Mouse (Mus musculus): ENCODE results near the gene Lmo4. TPM values are rescaled to one million over a fixed set of nuclear protein-coding genes. Genes with fewer than 3 reads are reported as not detected.
A peak's percentile ranks its signal among the peaks of the same experiment; 100 is the strongest.

The Lmo4 gene
- polyA plus RNA-seq, 1 experiment, result 179 TPM

GRCm38 (mm10) chr3:144203259-144203987, 1.6 kb downstream of the Lmo4 start:
- no peak for DNase-seq (ENCODE audit: low spot score)

GRCm38 (mm10) chr3:144202574-144203258, 2.3 kb downstream of the Lmo4 start:
- no peak for DNase-seq (ENCODE audit: low spot score)

DNA sequence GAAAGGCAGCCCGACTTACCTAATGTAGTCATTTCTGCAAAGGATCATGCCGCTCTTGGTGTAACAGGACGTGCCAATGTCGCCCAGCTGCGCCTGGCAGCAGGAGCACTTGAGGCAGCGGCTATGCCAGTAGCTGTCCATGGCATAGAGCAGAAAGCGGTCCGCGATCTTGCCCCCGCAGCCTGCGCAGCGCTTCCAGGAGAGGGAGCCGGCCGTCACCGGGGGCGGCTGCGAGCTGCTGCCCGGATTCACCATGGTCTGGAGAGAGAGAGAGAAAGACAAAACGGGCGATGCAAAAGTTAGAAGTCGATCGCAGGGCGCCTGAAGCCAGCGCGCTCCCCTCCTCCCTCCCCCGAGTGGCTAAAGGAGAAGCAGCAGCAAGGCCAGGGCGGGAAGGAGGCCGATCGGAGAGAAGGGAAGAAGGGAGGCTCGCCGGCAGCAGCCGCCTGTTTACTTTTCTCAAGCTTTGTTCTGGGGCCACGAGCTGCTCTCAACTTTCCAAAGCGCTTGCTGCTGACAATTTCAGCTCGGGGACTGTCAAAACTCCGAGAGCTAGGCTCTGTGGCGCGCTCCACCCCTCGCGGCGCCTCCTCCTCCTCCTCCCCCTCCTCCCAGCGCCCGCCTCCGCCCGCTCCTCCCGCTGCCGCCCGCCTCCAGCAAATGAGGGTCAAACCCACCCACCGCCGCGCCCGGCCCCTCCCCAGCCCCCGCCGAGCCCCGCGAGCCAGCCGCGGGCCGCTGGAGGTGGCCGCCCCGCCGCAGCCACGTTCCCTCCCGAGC, 3.0 kb downstream of the Lmo4 start:
- DNase-seq (ENCODE audit: low spot score), result peak; percentile 82

- DNase-seq (ENCODE audit: low spot score), result no peak
Observed at GRCm38 (mm10) chr3:144185327-144186152, 19.5 kb downstream of the Lmo4 start.

- DNase-seq (ENCODE audit: low spot score), result no peak
Observed at GRCm38 (mm10) chr3:144184918-144185317, 20.1 kb downstream of the Lmo4 start.

GRCm38 (mm10) chr3:144182229-144182628, 22.8 kb downstream of the Lmo4 start:
- DNase-seq (ENCODE audit: low spot score), result no peak

- DNase-seq (ENCODE audit: low spot score), result no peak
Observed at GRCm38 (mm10) chr3:144178937-144179336, 26.1 kb downstream of the Lmo4 start.

DNA sequence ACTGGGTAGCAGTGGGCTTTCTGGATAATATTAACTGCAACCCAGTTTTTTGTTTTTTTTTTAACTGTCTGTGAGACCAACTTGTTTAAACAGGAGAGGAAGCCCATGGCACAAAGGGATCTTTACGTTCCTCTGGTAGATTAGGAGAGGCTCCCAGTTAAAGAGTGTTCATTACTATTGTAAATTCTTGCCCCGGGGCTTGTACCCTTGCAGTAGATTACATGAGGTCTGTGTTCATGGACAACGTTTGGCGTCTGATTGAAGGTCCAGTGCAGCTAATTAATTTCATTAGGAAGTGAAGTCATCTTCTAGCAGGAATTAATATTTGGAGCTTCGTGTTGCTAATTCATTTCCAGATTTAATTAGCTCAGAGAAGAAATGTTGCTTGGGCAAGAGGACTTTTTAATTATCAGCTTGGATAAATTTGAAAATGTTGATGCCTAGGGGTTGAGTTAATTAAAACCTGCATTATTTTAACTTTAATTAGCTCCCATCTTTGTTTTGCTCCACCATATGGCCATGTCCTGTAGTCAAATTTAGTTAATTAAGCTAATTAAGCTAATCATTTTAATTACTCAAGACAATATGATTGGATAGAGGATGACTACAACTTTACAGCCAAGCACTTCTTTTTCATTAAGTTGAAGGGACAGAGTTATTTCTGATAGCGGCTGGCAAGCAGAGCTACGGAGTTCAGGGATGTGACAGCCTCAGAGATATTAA, 31.0 kb downstream of the Lmo4 start:
- no peak for DNase-seq (ENCODE audit: low spot score)

DNA sequence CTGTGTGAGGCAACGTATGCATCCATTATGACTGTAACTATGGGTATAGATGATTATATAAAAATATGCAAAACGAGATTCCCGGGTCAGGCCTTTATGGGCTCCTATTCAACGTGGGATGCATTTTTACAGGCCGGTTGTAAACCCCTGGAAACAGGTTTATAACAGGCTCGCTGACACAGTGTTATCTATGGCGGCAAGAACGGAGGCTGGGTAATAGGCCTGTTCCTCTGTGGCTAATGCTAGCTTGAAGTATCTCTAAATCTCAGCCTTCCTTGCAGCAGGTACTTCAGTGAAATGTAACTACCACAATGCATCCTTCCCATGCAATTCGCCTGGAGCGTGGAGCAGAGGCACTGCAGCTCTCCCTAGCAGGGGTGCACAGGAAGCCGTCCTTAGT, 31.9 kb downstream of the Lmo4 start:
- no peak for DNase-seq (ENCODE audit: low spot score)

- no peak for DNase-seq (ENCODE audit: low spot score)
Observed at GRCm38 (mm10) chr3:144171749-144172148, 33.3 kb downstream of the Lmo4 start.

DNA sequence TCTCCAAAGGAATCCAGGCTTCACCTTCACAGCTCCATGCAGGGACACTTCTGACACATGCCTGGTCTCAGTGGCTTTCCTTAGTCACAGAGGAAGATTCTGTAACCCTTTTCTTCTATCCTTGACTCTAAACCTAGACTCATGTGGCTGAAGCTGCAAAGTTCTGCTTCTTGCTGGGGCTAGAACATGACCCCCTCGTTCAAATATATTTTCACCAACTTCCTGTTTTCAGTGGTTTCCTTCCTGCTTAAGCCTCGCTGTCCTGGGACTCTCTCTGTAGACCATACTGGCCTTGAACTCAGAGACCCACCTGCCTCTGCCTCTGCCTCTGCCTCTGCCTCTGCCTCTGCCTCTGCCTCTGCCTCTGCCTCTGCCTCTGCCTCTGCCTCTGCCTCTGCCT, 34.5 kb downstream of the Lmo4 start:
- DNase-seq (ENCODE audit: low spot score), result no peak

DNA sequence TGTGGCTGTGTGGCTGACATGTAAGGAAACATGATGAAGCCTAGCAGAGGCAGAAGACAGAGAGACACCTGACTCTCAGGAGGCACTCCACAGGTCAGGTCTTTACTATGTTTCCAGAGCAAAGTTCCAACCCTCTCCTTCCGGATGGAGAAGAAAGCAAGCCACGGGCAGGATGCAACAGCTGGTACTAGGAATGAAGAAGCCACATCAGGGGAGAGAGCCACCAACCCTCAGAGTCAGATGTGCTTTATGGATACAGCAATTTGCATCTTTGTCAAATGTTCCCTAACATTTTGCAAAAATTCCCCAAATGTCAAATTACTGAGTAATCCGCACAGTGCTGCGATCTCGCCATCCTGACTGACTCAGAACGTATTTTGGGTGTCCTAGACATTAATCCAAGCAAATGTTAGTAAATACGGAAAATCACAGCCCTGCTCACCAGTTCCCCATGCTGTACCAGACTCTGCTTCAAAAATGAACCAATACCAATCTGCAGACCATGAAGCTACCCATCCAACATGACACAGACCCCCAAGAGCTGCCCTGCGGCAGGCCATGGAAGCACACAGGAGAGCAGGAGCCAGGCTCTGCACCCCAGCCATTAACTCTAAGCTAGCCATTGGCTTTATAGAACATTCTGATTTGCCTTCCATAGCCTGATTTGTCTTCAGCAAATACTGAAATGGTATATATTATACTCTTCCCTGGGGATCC, 38.4 kb downstream of the Lmo4 start:
- no peak for DNase-seq (ENCODE audit: low spot score)

DNA sequence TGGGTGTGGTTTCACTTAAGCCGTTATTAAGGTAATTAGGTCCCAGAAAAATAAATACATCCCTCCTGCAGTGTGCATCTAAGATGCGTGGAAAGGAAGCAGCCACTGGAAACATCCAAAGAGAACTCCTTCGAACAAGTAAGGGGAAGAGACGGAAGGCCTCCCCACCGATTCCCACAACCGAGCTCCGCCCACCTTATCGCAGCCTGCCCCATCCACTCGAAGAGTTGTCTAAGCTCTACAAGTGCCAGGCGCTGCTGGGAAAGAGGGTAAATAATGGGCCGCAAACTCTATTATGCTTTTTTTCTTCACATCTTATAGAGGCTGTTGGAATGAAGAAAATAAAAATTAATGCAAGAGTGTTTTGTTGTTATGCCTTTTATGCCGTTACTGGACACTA, 39.6 kb downstream of the Lmo4 start:
- no peak for DNase-seq (ENCODE audit: low spot score)

- no peak for DNase-seq (ENCODE audit: low spot score)
Observed at GRCm38 (mm10) chr3:144164665-144165385, 40.2 kb downstream of the Lmo4 start.

DNA sequence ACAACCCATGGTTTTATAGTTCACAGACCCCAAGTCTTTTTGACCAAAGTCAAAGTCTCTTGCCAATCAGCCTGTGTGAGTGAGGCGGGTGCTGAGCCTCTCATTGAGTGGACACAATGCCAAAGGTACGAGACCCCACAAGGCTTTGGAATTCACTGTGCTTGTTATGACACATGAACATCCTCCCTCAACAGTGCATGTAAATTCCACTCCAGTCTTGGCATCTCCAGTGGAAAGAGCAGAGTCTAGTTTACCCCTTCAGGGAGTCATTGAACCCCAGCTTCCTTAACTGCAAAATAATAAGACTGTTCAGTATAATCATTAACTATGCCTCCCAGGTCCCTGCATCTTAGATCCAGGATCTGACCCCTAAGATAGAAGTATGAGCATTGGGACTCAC, 41.3 kb downstream of the Lmo4 start:
- DNase-seq (ENCODE audit: low spot score), result no peak

- no peak for DNase-seq (ENCODE audit: low spot score)
Observed at GRCm38 (mm10) chr3:144162156-144162555, 42.9 kb downstream of the Lmo4 start.

DNA sequence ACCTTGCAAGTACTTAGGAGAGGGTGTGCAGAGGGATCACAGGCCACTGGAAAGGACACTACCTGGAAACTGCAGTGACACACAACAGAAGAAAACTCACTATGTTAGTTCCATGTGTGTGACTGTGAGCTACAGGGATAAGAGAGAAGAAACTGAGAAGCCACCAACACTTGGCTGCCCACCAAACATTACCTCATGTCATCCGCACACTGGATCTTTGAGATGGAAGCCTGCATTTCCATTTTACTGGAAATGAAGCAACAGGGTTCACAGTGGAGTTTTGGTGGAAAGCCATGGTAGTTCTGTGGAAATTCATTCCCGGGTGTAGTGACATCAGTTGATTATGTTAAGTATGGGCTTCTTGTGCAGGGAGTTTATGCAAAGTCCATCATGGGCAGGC, 43.8 kb downstream of the Lmo4 start:
- DNase-seq (ENCODE audit: low spot score), result no peak

DNA sequence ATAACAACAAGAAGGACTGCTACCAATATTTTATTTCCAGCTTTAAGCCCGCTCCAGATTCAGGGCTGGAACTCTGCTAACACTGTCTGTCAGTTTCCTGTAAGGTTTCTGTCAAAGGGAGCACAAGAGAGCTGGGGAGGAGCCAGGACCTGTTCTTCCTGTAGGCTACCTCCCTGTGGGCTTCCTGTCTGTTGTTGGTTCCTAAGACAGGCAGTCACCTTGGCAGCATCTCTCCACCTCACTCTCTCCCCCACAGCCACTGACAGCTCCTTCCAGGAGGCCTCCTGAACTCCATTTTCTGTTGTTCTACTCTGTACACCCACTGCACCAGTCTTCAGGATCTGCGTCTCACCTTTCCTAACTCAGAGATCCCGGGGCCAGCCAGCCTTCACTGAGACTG, 49.3 kb downstream of the Lmo4 start:
- DNase-seq (ENCODE audit: low spot score), result no peak

DNA sequence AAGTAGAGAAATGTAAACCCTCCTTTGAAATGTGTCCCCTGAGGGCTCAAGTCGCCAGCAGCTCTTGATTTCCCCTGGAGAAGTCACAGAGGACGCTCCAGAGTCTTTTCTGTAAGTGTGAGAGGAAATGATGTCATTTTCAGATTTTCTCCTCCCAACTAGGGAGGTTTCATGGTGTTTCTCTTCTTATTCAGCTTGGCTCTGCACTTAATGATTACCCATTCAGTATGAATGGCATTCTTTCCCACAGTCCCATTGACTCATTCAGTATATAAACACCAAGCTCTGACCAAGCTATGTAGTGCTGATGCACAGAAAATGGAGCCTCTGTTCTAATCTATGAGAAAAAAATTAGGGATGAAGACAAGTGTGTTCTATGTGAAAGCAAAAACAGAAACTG, 51.6 kb downstream of the Lmo4 start:
- no peak for DNase-seq (ENCODE audit: low spot score)

DNA sequence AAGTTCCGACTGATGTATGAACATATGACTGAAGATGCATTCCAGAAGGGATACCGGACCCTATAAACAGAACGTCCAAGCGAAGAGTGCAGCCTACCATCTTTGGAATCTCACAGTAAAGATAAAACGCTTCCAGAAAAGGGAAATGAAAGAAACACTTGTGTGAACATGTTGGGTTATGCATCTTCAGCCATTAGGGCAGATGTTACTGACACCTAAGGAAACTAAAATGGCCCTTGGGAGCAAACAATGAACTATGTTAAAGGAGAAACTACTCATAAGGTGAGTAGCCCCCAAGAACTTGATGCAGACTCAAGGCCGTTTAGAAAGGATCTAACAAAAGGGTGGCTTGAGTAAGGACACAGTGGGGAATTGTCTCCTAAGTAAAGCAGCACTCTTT, 54.0 kb downstream of the Lmo4 start:
- no peak for DNase-seq (ENCODE audit: low spot score)

All from urinary bladder, adult 2 months (tissue).